Comparison of ENCODE assay signal across 10 mouse cellular contexts in genomic region chr2:157459736-157460135, GRCm38 (mm10). TPM values are rescaled to one million over a fixed set of nuclear protein-coding genes. Genes with fewer than 3 reads are reported as not detected.
DNase-seq lines count a peak whose midpoint lies in the region; ATAC-seq and TF ChIP-seq lines count a peak whose summit lies in the region.
"Had no signal": no experiment of that assay in that cellular context is flagged by ENCODE, and none has a peak within 500 bp of the region (broad histone marks: within the 10 kb centered on the region; RNA-seq: fewer than 3 reads in every experiment).

No protein-coding gene starts in this region.

- H3K36me3 ChIP-seq in lung, postnatal 0 days (ENCODE audit: insufficient read depth, low read length), result no peaks in the 10 kb centered on the region; the same call in 1 of the 2 replicates
- no peaks in the 10 kb centered on the region for H3K36me3 ChIP-seq in forebrain, embryonic 16.5 days (ENCODE audit: control insufficient read depth, insufficient read depth)
- no peaks in the 10 kb centered on the region for H3K36me3 ChIP-seq in midbrain, embryonic 11.5 days (ENCODE audit: control insufficient read depth, insufficient read depth, low read length)

- no peak for TF ChIP-seq EP300 in lung, postnatal 0 days (IDR thresholded peaks at IDR 0.05)

- H3K27ac ChIP-seq in lung, postnatal 0 days (ENCODE audit: low read length), result no peak overlapping the region
- no peak overlapping the region for H3K27ac ChIP-seq in forebrain, embryonic 16.5 days (ENCODE audit: low read length)
- H3K27ac ChIP-seq in midbrain, embryonic 11.5 days (ENCODE audit: low read depth, low read length), result 0 out of 2 replicates have a peak overlapping the region, but pooled peaks have one; percentile 8

- H3K4me3 ChIP-seq in lung, postnatal 0 days (ENCODE audit: low read depth, low read length), result no peak overlapping the region
- no peak overlapping the region for H3K4me3 ChIP-seq in forebrain, embryonic 16.5 days (replicated peaks; ENCODE audit: low read length)
- H3K4me3 ChIP-seq in midbrain, embryonic 11.5 days (ENCODE audit: low read depth, low read length), result no peak overlapping the region
- H3K4me3 ChIP-seq: hindbrain, embryonic 15.5 days had no signal

- no peaks in the 10 kb centered on the region for H3K9me3 ChIP-seq in lung, postnatal 0 days (ENCODE audit: low read length)
- no peaks in the 10 kb centered on the region for H3K9me3 ChIP-seq in forebrain, embryonic 16.5 days (ENCODE audit: control insufficient read depth, low read length)
- H3K9me3 ChIP-seq in midbrain, embryonic 11.5 days (ENCODE audit: control insufficient read depth, low read length), result no peaks in the 10 kb centered on the region
- H3K9me3 ChIP-seq: hindbrain, embryonic 15.5 days had no signal

- no peaks in the 10 kb centered on the region for H3K27me3 ChIP-seq in lung, postnatal 0 days (replicated peaks; ENCODE audit: insufficient read depth, low read length)
- H3K27me3 ChIP-seq in forebrain, embryonic 16.5 days (replicated peaks; ENCODE audit: control insufficient read depth, insufficient read depth, low read length), result no peaks in the 10 kb centered on the region
- H3K27me3 ChIP-seq in midbrain, embryonic 11.5 days (ENCODE audit: control insufficient read depth, insufficient read depth, low read length), result peaks cover 2% of the 10 kb centered on the region; the same call in 1 of the 2 replicates
- H3K27me3 ChIP-seq: hindbrain, embryonic 15.5 days; Patski had no signal

- intact Hi-C loops in gastrocnemius, postnatal 36 days (cut with DNase I), result loop anchor here (5.0 kb wide), 1 partner anchor 167 kb away; no protein-coding TSS in a partner anchor

- no peak overlapping the region for H3K9ac ChIP-seq in lung, postnatal 0 days (replicated peaks; ENCODE audit: low read depth)
- 0 out of 2 replicates have a peak overlapping the region, but pooled peaks have one; percentile 7 for H3K9ac ChIP-seq in forebrain, embryonic 16.5 days (replicated peaks; ENCODE audit: low read depth, low read length)
- peak overlapping the region; percentile 31 for H3K9ac ChIP-seq in midbrain, embryonic 11.5 days (ENCODE audit: low read length)
- H3K9ac ChIP-seq: hindbrain, embryonic 15.5 days had no signal

- no peak for ATAC-seq in lung, postnatal 0 days
- no peak for ATAC-seq in forebrain, embryonic 16.5 days
- ATAC-seq in midbrain, embryonic 11.5 days (ENCODE audit: low FRiP score), result no peak
- ATAC-seq: Patski had no signal

- DNase-seq in lung, postnatal 0 days (ENCODE audit: low spot score), result no peak
- DNase-seq in lung, postnatal 25 days (ENCODE audit: low spot score), result no peak
- no peak for DNase-seq in midbrain, embryonic 11.5 days (ENCODE audit: low spot score, missing footprints)
- DNase-seq in gastrocnemius, postnatal 36 days, result no peak
- no peak for DNase-seq in cerebellum, adult 8-10 months
- DNase-seq in testis, postnatal 10 days (ENCODE audit: low spot score), result no peak
- DNase-seq: liver had no signal

- no peaks in the 10 kb centered on the region; the same call in 1 of the 2 replicates for H3K4me1 ChIP-seq in lung, postnatal 0 days (ENCODE audit: insufficient read depth, low read depth, low read length)
- peaks cover 61% of the 10 kb centered on the region for H3K4me1 ChIP-seq in forebrain, embryonic 16.5 days (replicated peaks; ENCODE audit: control insufficient read depth, insufficient read depth, low read length)
- peaks cover 56% of the 10 kb centered on the region for H3K4me1 ChIP-seq in midbrain, embryonic 11.5 days (ENCODE audit: control insufficient read depth, insufficient read depth, low read length)

- H3K4me2 ChIP-seq in lung, postnatal 0 days (replicated peaks; ENCODE audit: low read depth, low read length), result no peak overlapping the region
- H3K4me2 ChIP-seq in forebrain, embryonic 16.5 days (ENCODE audit: low read length), result no peak overlapping the region
- no peak overlapping the region for H3K4me2 ChIP-seq in midbrain, embryonic 11.5 days
- H3K4me2 ChIP-seq: hindbrain, embryonic 15.5 days had no signal

- TF ChIP-seq CTCF in lung, postnatal 0 days (IDR thresholded peaks at IDR 0.05), result peak; percentile 51

- WGBS in lung, postnatal 0 days, result 45% methylated on average over 5 of the region's 5 CpGs
- WGBS in forebrain, embryonic 16.5 days, result 22% methylated on average over 5 of the region's 5 CpGs
- 21% methylated on average over 5 of the region's 5 CpGs for whole genome bisulfite sequencing in midbrain, embryonic 11.5 days

RNA-seq across cellular contexts. Expression of gene Src, which starts 41.5 kb away (rescaled TPM):
- 16.4 and 18.2 TPM in 2 replicates for polyA plus RNA-seq in lung, postnatal 0 days (2015; fragmentation: Nextera tagmentation; extraction: Ambion mirVana)
- 32.2 and 36.6 TPM in 2 replicates for polyA plus RNA-seq in forebrain, embryonic 16.5 days (2015; fragmentation: Nextera tagmentation; extraction: Ambion mirVana)
- polyA plus RNA-seq in midbrain, embryonic 11.5 days (2014; fragmentation: Nextera tagmentation; extraction: Ambion mirVana), result 11.2 and 14.0 TPM in 2 replicates
- 1 to 10 TPM; 2.9 to 3.5 TPM for total RNA-seq in gastrocnemius, postnatal 36 days (2021)
